Mouse (Mus musculus) lung, embryonic 14.5 days (tissue): ENCODE measurements around the gene Gdpgp1. TPM values are rescaled to one million over a fixed set of nuclear protein-coding genes. Genes with fewer than 3 reads are reported as not detected.

Experiments used
- ATAC-seq: fragments of 200-750 bp; cut with Nextera tagmentation; 2 replicates; pipeline ENCODE4 v1.8.0; 2017; ENCODE audit warnings: mild to moderate bottlenecking, moderate TSS enrichment, moderate library complexity; ENCODE audit not compliant: insufficient read depth
- DNase-seq: peaks from one replicate; pipeline ENCODE4 v3.0.0-alpha.2; 2015
- H3K27ac ChIP-seq: fragments of 300-500 bp; sonication (generic); 2 replicates; pipeline ENCODE4 v1.5.1; 2014; ENCODE audit warnings: low read depth, mild to moderate bottlenecking, moderate library complexity
- H3K27me3 ChIP-seq: fragments of 300-500 bp; sonication (generic); 2 replicates; pipeline ENCODE4 v1.6.1; 2014; ENCODE audit warnings: low read length, control low read depth; ENCODE audit not compliant: insufficient read depth
- H3K36me3 ChIP-seq: fragments of 300-500 bp; sonication (generic); 2 replicates; pipeline ENCODE4 v1.6.1; 2014; ENCODE audit warnings: control low read depth; ENCODE audit not compliant: insufficient read depth
- H3K4me1 ChIP-seq: fragments of 300-500 bp; sonication (generic); 2 replicates; pipeline ENCODE4 v1.6.1; 2014; ENCODE audit warnings: antibody characterized with exemption, control low read depth; ENCODE audit not compliant: insufficient read depth
- H3K4me2 ChIP-seq: fragments of 300-500 bp; sonication (generic); 2 replicates; pipeline ENCODE4 v1.6.1; 2014; ENCODE audit warnings: mild to moderate bottlenecking
- H3K4me3 ChIP-seq: fragments of 300-500 bp; sonication (generic); 2 replicates; pipeline ENCODE4 v1.5.1; 2014; ENCODE audit warnings: low read depth, low read length
- H3K9ac ChIP-seq: fragments of 300-500 bp; sonication (generic); 2 replicates; pipeline ENCODE4 v1.6.1; 2014
- H3K9me3 ChIP-seq: fragments of 300-500 bp; sonication (generic); 2 replicates; pipeline ENCODE4 v1.6.1; 2016; ENCODE audit warnings: low read depth, low read length, control low read depth
- CTCF ChIP-seq: IDR thresholded peaks from 2 replicates; pipeline ENCODE4 v1.5.1; 2016; ENCODE audit warnings: antibody characterized with exemption, low read depth
- WGBS: fragments of 180-500 bp; shearing (Covaris S2); extraction: QIAGEN DNeasy Blood & Tissue Kit; methylation state at CpG from one replicate; pipeline ENCODE4 v1.1.7; 2014; 5-methylcytosine and 5-hydroxymethylcytosine counted together
- polyA plus RNA-seq: library from polyadenylated mRNA; unstranded; fragments of >200 nt; fragmentation: Nextera tagmentation; extraction: Ambion mirVana; gene quantifications from 2 replicates; pipeline ENCODE4 v1.2.1, GENCODE M21; 2014

The Gdpgp1 gene
- polyA plus RNA-seq, 1 experiment from 2014 or later, result 4.0 TPM

DNA sequence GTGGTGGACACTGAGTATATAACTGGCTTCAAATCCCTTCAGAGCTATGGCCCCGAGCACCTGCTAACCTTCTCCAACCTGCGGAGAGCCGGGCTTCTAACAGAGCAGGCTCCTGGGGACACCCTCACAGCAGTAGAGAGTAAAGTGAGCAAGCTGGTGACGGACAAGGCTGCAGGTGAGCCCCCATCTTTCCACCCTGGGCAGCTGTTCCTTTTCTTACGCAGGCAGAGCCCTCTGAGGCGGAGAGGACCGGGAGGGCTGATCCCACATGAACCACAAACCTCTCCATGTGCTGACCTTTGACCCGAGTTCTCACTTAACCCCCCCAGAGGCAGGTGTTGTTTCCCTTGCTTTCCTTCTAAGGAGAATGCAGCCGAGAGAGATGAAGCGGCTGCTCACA, 55.1 kb downstream of the Gdpgp1 start:
- H3K4me2 ChIP-seq, result no peak overlapping the region
- no peak overlapping the region for H3K4me3 ChIP-seq
- H3K27me3 ChIP-seq, result no peaks in the 10 kb centered on the region
- H3K4me1 ChIP-seq, result no peaks in the 10 kb centered on the region
- no peak overlapping the region for H3K9ac ChIP-seq
- H3K36me3 ChIP-seq, result peaks cover 72% of the 10 kb centered on the region
- no peak for DNase-seq
- no peak overlapping the region for H3K27ac ChIP-seq
- TF ChIP-seq CTCF, result no peak
- WGBS, result 76% methylated on average over 10 of the region's 10 CpGs
- ATAC-seq, result no peak
- H3K9me3 ChIP-seq, result no peaks in the 10 kb centered on the region

Other genes starting within 250 kb of the Gdpgp1 start
- gene Zfp710, start 208.1 kb upstream of the Gdpgp1 start, polyA plus RNA-seq, result 15.8 and 17.7 TPM in 2 replicates
- gene Idh2, start 117.5 kb upstream of the Gdpgp1 start, polyA plus RNA-seq, result 629 and 635 TPM in 2 replicates
- 11.9 and 12.8 TPM in 2 replicates for gene Sema4b, start 46.0 kb upstream of the Gdpgp1 start, polyA plus RNA-seq
- gene Cib1, start 52 bp upstream of the Gdpgp1 start, polyA plus RNA-seq, result 66.4 and 67.4 TPM in 2 replicates
- 0.50 and 0.71 TPM in 2 replicates for gene Ttll13, start 13.5 kb downstream of the Gdpgp1 start, polyA plus RNA-seq
- 40.1 and 41.0 TPM in 2 replicates for gene Ngrn, start 28.4 kb downstream of the Gdpgp1 start, polyA plus RNA-seq
- 11.6 and 12.1 TPM in 2 replicates for gene Vps33b, start 36.8 kb downstream of the Gdpgp1 start, polyA plus RNA-seq
- 205 and 206 TPM in 2 replicates for gene Prc1, start 61.6 kb downstream of the Gdpgp1 start, polyA plus RNA-seq
- gene Rccd1, start 91.6 kb downstream of the Gdpgp1 start, polyA plus RNA-seq, result 11.0 and 12.0 TPM in 2 replicates
- 34.3 and 35.3 TPM in 2 replicates for gene Unc45a, start 108.1 kb downstream of the Gdpgp1 start, polyA plus RNA-seq
- 17.2 and 17.9 TPM in 2 replicates for gene Hddc3, start 110.2 kb downstream of the Gdpgp1 start, polyA plus RNA-seq
- 20.1 and 23.9 TPM in 2 replicates for gene Man2a2, start 138.5 kb downstream of the Gdpgp1 start, polyA plus RNA-seq
- 10.1 and 12.0 TPM in 2 replicates for gene Fes, start 155.1 kb downstream of the Gdpgp1 start, polyA plus RNA-seq
- gene Furin, start 172.6 kb downstream of the Gdpgp1 start, polyA plus RNA-seq, result 18.0 and 19.4 TPM in 2 replicates